Mouse (Mus musculus) mouse trophoblast stem cell (cell line): ENCODE results near the gene Gkap1.

Source experiments
- in situ Hi-C, 2 experiments: fragments of 300-500 bp; cut with MseI, MboI; formaldehyde crosslinking; loops; 2 replicates in 1 of 2; 3 replicates in 1 of 2; pipeline ENCODE4 v1.15.1; 2025

The Gkap1 gene

GRCm38 (mm10) chr13:58204202-58204601, 71.3 kb downstream of the Gkap1 start:
- in situ Hi-C loops, result no loop called here

DNA sequence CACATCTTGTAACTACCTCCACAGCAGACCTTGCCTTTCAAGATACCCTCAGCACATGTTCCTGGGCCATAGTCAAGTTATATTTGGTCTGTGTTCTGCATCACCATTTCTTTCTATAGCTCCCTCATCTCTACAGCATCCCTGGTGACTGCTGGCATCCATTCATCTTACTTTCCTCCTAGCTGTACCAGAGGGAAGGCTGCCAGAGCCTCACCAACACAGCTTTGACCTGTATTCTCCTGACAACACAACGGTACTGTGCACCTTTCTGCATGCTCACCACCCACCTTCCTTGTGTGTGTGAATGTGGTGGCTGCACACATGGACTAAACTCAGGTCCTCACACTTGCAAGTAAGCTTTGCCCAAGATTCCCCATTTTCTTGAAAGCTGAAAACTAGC, 72.6 kb downstream of the Gkap1 start:
- in situ Hi-C loops, result no loop called here

GRCm38 (mm10) chr13:58201908-58202307, 73.6 kb downstream of the Gkap1 start:
- in situ Hi-C loops, result no loop called here

DNA sequence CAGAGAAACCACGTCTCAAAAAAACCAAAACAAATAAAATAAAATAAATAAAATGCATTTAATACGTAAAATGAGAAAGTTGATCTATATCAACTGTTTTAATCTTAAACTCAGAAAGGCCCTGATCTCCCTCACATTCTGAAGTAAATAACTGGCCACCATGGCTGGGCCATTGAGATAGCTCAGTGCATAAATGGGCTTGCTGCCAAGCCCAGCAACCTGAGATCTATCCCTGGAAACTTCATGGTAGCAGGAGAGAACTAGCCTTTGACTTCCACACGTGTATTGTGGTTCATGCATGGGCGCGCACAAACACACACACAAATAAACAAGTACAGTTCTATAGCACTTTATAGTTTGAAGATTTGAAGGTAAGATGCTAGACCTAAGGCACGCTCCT, 74.2 kb downstream of the Gkap1 start:
- in situ Hi-C loops, result no loop called here

- in situ Hi-C loops, result no loop called here
These were observed 77.4 kb downstream of the Gkap1 start for GRCm38 (mm10) chr13:58197981-58198640.

GRCm38 (mm10) chr13:58197211-58197610, 78.3 kb downstream of the Gkap1 start:
- in situ Hi-C loops, result no loop called here

GRCm38 (mm10) chr13:58194908-58195307, 80.6 kb downstream of the Gkap1 start:
- in situ Hi-C loops, result no loop called here

DNA sequence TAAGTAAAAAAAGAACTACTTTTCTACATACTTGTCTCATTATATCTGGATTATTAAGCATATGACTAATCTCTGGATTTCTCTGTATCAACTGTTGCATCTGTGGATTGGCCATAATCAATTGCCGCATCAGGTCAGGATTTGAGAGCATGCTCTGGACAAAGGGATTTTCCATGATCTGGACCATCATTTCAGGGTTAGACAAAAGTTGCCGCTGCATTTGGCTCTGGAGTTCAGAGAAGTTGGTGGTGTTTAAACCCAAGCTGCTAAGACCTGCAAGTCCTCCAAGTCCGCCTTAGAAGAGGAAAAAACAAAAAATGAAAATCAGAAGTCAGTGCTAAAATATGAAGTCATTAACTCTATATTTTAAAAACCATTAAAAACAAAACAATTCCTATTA, 82.3 kb downstream of the Gkap1 start:
- in situ Hi-C loops, result no loop called here

DNA sequence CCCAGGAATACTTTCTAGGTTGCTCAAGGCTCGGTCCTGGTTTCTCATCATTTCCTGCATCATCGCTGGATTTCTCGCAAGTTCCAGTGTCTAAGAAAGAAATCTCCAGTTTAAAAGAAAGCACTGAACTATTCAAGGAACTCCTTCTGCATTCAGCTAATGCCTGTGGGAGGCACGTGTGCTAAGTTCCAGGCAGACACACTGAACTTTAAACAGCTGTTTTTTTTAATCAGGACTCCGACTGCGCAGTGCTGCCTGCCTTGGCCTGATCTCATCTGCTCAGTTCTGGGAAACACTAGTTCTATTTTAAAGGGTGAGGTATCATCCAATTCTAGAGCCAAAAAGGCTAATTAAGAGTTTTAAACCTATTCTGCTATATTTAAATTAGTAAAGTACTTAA, 83.4 kb downstream of the Gkap1 start:
- in situ Hi-C loops, result no loop called here

- in situ Hi-C loops, result no loop called here
These were observed 84.0 kb downstream of the Gkap1 start for GRCm38 (mm10) chr13:58191516-58191915.

DNA sequence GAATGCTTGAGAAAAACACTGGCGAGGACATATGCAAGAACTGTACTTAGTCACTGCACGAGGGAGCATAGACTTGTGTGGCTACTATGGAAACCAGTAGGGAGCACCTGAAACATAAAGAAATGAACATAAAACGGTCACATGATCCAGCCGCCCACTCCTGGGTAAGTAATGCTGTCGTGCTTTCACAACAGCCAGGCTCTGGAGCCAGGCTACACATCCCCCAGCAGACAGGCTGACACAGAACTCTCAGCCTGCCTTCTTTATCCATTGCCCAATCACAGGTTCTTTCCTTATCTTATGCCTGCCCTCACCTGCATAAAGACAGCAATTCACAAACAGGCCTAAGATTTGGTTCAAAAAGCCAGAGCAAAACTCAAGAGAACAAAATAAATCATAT, 86.0 kb downstream of the Gkap1 start:
- in situ Hi-C loops, result no loop called here

- in situ Hi-C loops, result no loop called here
These were observed 87.1 kb downstream of the Gkap1 start for GRCm38 (mm10) chr13:58188412-58188811.

DNA sequence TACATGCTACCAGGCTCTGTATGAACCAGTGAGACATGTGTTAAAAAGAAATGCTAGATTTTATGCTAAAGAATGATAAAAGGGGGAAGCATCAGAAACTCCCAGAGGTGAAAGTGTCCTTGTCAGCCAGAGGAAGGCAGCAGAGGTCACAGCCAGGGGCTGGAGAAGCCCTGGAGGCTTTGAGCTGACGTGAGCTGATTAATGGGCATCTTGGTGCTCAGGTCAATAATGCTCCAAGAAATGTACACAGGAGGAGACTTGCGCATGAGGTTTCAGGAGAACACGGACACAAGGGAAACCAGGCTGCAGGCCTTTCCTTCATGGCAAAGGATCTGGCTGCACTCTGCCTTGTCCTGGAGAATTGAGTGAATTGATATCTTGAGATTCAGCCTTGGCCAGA, 87.7 kb downstream of the Gkap1 start:
- in situ Hi-C loops, result no loop called here

DNA sequence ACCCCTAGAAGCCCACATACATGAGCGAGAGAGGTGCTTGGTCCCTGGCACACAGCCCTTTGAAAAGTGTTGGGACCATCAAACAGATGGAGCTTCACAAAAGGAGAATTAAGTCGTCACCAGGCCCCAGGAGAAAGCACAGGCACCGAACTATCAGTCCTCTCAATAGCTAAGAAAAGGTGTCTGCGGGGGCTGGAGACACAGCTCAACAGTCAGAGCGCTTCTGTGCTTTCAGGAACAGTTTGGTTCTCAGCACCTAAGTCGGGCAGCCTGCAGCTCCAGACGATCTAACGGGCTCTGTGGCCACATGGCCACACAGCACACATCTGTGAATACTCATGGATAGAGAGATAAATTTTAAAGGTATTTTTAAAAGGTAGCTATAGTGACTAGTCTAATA, 89.2 kb downstream of the Gkap1 start:
- in situ Hi-C loops, result no loop called here

GRCm38 (mm10) chr13:58184111-58184510, 91.4 kb downstream of the Gkap1 start:
- in situ Hi-C loops, result no loop called here
